Mouse (Mus musculus) neural tube, embryonic 13.5 days (tissue): ENCODE measurements around the gene Prdm4. TPM values are rescaled to one million over a fixed set of nuclear protein-coding genes. Genes with fewer than 3 reads are reported as not detected.
A peak's percentile ranks its signal among the peaks of the same experiment; 100 is the strongest.

ENCODE experiments used
- ATAC-seq: fragments of 200-750 bp; cut with Nextera tagmentation; 2 replicates; pipeline ENCODE4 v1.8.0; 2017; ENCODE audit warnings: low read depth, mild to moderate bottlenecking, moderate TSS enrichment, moderate library complexity
- H3K27ac ChIP-seq: fragments of 300-500 bp; sonication (generic); replicated peaks from 2 replicates; pipeline ENCODE4 v1.5.1; 2015; ENCODE audit warnings: moderate library complexity, mild to moderate bottlenecking, inconsistent platforms
- H3K27me3 ChIP-seq: fragments of 300-500 bp; sonication (generic); 2 replicates; pipeline ENCODE4 v1.6.1; 2015; ENCODE audit warnings: mild to moderate bottlenecking, inconsistent platforms
- H3K36me3 ChIP-seq: fragments of 300-500 bp; sonication (generic); 2 replicates; pipeline ENCODE4 v1.6.1; 2015; ENCODE audit warnings: mild to moderate bottlenecking, inconsistent platforms
- H3K4me1 ChIP-seq: fragments of 300-500 bp; sonication (generic); replicated peaks from 2 replicates; pipeline ENCODE4 v1.6.1; 2015; ENCODE audit warnings: inconsistent platforms
- H3K4me2 ChIP-seq: fragments of 300-500 bp; sonication (generic); 2 replicates; pipeline ENCODE4 v1.6.1; 2015; ENCODE audit warnings: inconsistent platforms, mild to moderate bottlenecking, moderate library complexity
- H3K4me3 ChIP-seq: fragments of 300-500 bp; sonication (generic); 2 replicates; pipeline ENCODE4 v1.5.1; 2015; ENCODE audit warnings: mild to moderate bottlenecking, inconsistent platforms
- H3K9ac ChIP-seq: fragments of 300-500 bp; sonication (generic); 2 replicates; pipeline ENCODE4 v1.6.1; 2015; ENCODE audit warnings: moderate library complexity, mild to moderate bottlenecking, inconsistent platforms
- H3K9me3 ChIP-seq: fragments of 300-500 bp; sonication (generic); 2 replicates; pipeline ENCODE4 v1.6.1; 2016; ENCODE audit warnings: inconsistent platforms
- WGBS: fragments of 180-500 bp; shearing (Covaris S2); methylation state at CpG from one replicate; pipeline ENCODE4 v1.1.7; 2015; 5-methylcytosine and 5-hydroxymethylcytosine counted together
- polyA plus RNA-seq: library from polyadenylated mRNA; unstranded; fragments of >200 nt; fragmentation: Nextera tagmentation; extraction: Ambion mirVana; gene quantifications from 2 replicates; pipeline ENCODE4 v1.2.1, GENCODE M21; 2015

The Prdm4 gene
- 23.9 and 26.7 TPM in 2 replicates for polyA plus RNA-seq

GRCm38 (mm10) chr10:85916498-85917309 is at the start of gene Prdm4:
Gene Prdm4 (minus strand): TSS chr10:85917142.
- Histone ChIP-seq H3K27me3 (peaks cover 3% of the 10 kb centered on the region; the same call in 1 of the 2 replicates), H3K4me1 (peaks cover 17% of the 10 kb centered on the region), H3K9me3 (no peaks in the 10 kb centered on the region), H3K4me2 (peak within 1 kb of the TSS; percentile 83), H3K4me3 (peak within 1 kb of the TSS; percentile 96), H3K9ac (peak within 1 kb of the TSS; percentile 91), H3K36me3 (peaks cover 27% of the 10 kb centered on the region), H3K27ac (peak within 1 kb of the TSS; percentile 87)
- peak; percentile 100 for ATAC-seq
- under 1% methylated on average over 87 of the region's 90 CpGs for WGBS

GRCm38 (mm10) chr10:85966476-85966875 is 49.5 kb upstream of the Prdm4 start:
- 60% methylated on average over 2 of the region's 2 CpGs for WGBS
- Histone ChIP-seq H3K27ac (no peak overlapping the region), H3K27me3 (no peaks in the 10 kb centered on the region; the same call in 1 of the 2 replicates), H3K36me3 (no peaks in the 10 kb centered on the region), H3K4me2 (no peak overlapping the region), H3K9ac (no peak overlapping the region), H3K4me1 (no peaks in the 10 kb centered on the region), H3K9me3 (no peaks in the 10 kb centered on the region), H3K4me3 (no peak overlapping the region)
- no peak for ATAC-seq

GRCm38 (mm10) chr10:85964316-85964715 is 47.4 kb upstream of the Prdm4 start:
- no peak overlapping the region for H3K27ac ChIP-seq
- H3K27me3 ChIP-seq: no peaks in the 10 kb centered on the region; the same call in 1 of the 2 replicates
- 89% methylated on average over 7 of the region's 7 CpGs for WGBS
- no peaks in the 10 kb centered on the region for H3K9me3 ChIP-seq
- no peak overlapping the region for H3K9ac ChIP-seq
- no peak overlapping the region for H3K4me3 ChIP-seq
- no peak overlapping the region for H3K4me2 ChIP-seq
- H3K36me3 ChIP-seq: no peaks in the 10 kb centered on the region
- H3K4me1 ChIP-seq: no peaks in the 10 kb centered on the region
- no peak for ATAC-seq

GRCm38 (mm10) chr10:85962897-85963296 is 46.0 kb upstream of the Prdm4 start:
- ATAC-seq: no peak
- 80% methylated on average over 9 of the region's 9 CpGs for WGBS
- no peaks in the 10 kb centered on the region for H3K4me1 ChIP-seq
- H3K36me3 ChIP-seq: no peaks in the 10 kb centered on the region
- no peak overlapping the region for H3K27ac ChIP-seq
- H3K4me3 ChIP-seq: no peak overlapping the region
- no peaks in the 10 kb centered on the region for H3K9me3 ChIP-seq
- H3K9ac ChIP-seq: no peak overlapping the region
- H3K4me2 ChIP-seq: no peak overlapping the region
- no peaks in the 10 kb centered on the region; the same call in 1 of the 2 replicates for H3K27me3 ChIP-seq

GRCm38 (mm10) chr10:85957464-85957950 is 40.6 kb upstream of the Prdm4 start, which contains the start of gene Rtcb:
Gene Rtcb (minus strand): TSS chr10:85957823.
- ATAC-seq: peak; percentile 95
- Histone ChIP-seq H3K4me3 (peak within 1 kb of the TSS; percentile 73), H3K9me3 (no peaks in the 10 kb centered on the region), H3K4me2 (peak within 1 kb of the TSS; percentile 91), H3K4me1 (peaks cover 17% of the 10 kb centered on the region), H3K36me3 (peaks cover 25% of the 10 kb centered on the region), H3K27ac (peak within 1 kb of the TSS; percentile 79), H3K9ac (peak within 1 kb of the TSS; percentile 85), H3K27me3 (no peaks in the 10 kb centered on the region)
- WGBS: under 1% methylated on average over 38 of the region's 38 CpGs

GRCm38 (mm10) chr10:85956871-85957419 is 40.0 kb upstream of the Prdm4 start:
- ATAC-seq: peak; percentile 8; the same call in 1 of the 2 replicates
- whole genome bisulfite sequencing: 6% methylated on average over 20 of the region's 20 CpGs

GRCm38 (mm10) chr10:85954429-85954828 is 37.5 kb upstream of the Prdm4 start:
- WGBS: 84% methylated on average over 2 of the region's 2 CpGs
- Histone ChIP-seq H3K9me3 (no peaks in the 10 kb centered on the region), H3K4me1 (peaks cover 17% of the 10 kb centered on the region), H3K27ac (no peak overlapping the region), H3K9ac (no peak overlapping the region), H3K4me2 (no peak overlapping the region), H3K4me3 (no peak overlapping the region), H3K36me3 (peaks cover 55% of the 10 kb centered on the region), H3K27me3 (no peaks in the 10 kb centered on the region)
- no peak for ATAC-seq

More at GRCm38 (mm10) chr10:85956871-85957419, 40.0 kb upstream of the Prdm4 start:
- Histone ChIP-seq H3K9ac (peak overlapping the region; percentile 85), H3K36me3 (peaks cover 31% of the 10 kb centered on the region), H3K4me1 (peaks cover 17% of the 10 kb centered on the region), H3K4me3 (peak overlapping the region; percentile 73), H3K27me3 (no peaks in the 10 kb centered on the region), H3K9me3 (no peaks in the 10 kb centered on the region), H3K27ac (peak overlapping the region; percentile 79; the same call in 1 of the 2 replicates), H3K4me2 (peak overlapping the region; percentile 91)

GRCm38 (mm10) chr10:85953401-85953800 is 36.5 kb upstream of the Prdm4 start:
- Histone ChIP-seq H3K4me3 (no peak overlapping the region), H3K9me3 (no peaks in the 10 kb centered on the region), H3K27me3 (no peaks in the 10 kb centered on the region), H3K4me1 (peaks cover 25% of the 10 kb centered on the region), H3K36me3 (peaks cover 65% of the 10 kb centered on the region), H3K27ac (no peak overlapping the region), H3K9ac (no peak overlapping the region), H3K4me2 (no peak overlapping the region)
- WGBS: 94% methylated on average over 3 of the region's 3 CpGs
- no peak for ATAC-seq

GRCm38 (mm10) chr10:85951765-85952443 is 35.0 kb upstream of the Prdm4 start:
- Histone ChIP-seq H3K4me3 (no peak overlapping the region), H3K27me3 (no peaks in the 10 kb centered on the region), H3K4me1 (peaks cover 24% of the 10 kb centered on the region), H3K9me3 (no peaks in the 10 kb centered on the region), H3K9ac (no peak overlapping the region), H3K36me3 (peaks cover 78% of the 10 kb centered on the region), H3K27ac (no peak overlapping the region), H3K4me2 (no peak overlapping the region)
- 91% methylated on average over 6 of the region's 6 CpGs for WGBS
- no peak for ATAC-seq

GRCm38 (mm10) chr10:85948483-85949196 is 31.7 kb upstream of the Prdm4 start:
- Histone ChIP-seq H3K36me3 (peaks cover 94% of the 10 kb centered on the region), H3K27me3 (no peaks in the 10 kb centered on the region), H3K9ac (no peak overlapping the region), H3K4me1 (peaks cover 8% of the 10 kb centered on the region), H3K4me2 (no peak overlapping the region), H3K9me3 (no peaks in the 10 kb centered on the region), H3K4me3 (no peak overlapping the region), H3K27ac (peak overlapping the region; percentile 33; the same call in 1 of the 2 replicates)
- WGBS: 55% methylated on average over 8 of the region's 8 CpGs
- peak; percentile 59 for ATAC-seq

- Histone ChIP-seq H3K36me3 (peaks cover 65% of the 10 kb centered on the region), H3K4me1 (no peaks in the 10 kb centered on the region), H3K9me3 (peaks cover 4% of the 10 kb centered on the region; the same call in 1 of the 2 replicates), H3K9ac (no peak overlapping the region), H3K27ac (no peak overlapping the region), H3K27me3 (no peaks in the 10 kb centered on the region), H3K4me3 (no peak overlapping the region), H3K4me2 (no peak overlapping the region)
- ATAC-seq: no peak
- WGBS: 96% methylated on average over 6 of the region's 6 CpGs
These were observed 19.5 kb upstream of the Prdm4 start for GRCm38 (mm10) chr10:85936280-85936965.
